Mouse (Mus musculus) myocyte (in vitro differentiated cells): ENCODE data around the gene Tlr5.

ENCODE experiments used
- MAX ChIP-seq: IDR thresholded peaks from one replicate; pipeline ENCODE4 v1.6.1; 2011; ENCODE audit warnings: low read depth, mild to moderate bottlenecking, control low read depth
- MYOD1 ChIP-seq, 3 experiments: IDR thresholded peaks; one replicate each; pipeline ENCODE4 v1.6.1; 2011; ENCODE audit warnings: control low read depth in 2 of 3, low read depth in 2 of 3, mild to moderate bottlenecking in 2 of 3, moderate library complexity in 1 of 3; ENCODE audit not compliant: insufficient read length in 2 of 3, control insufficient read depth in 1 of 3
- MYOG ChIP-seq, 3 experiments: IDR thresholded peaks; one replicate each; pipeline ENCODE4 v1.6.1; 2011; ENCODE audit warnings: control low read depth in 2 of 3, low read depth in 2 of 3, mild to moderate bottlenecking in 2 of 3; ENCODE audit not compliant: insufficient read length in 2 of 3, control insufficient read depth in 1 of 3, insufficient read depth in 1 of 3
- POLR2A ChIP-seq: IDR thresholded peaks from one replicate; pipeline ENCODE4 v1.6.1; 2011; ENCODE audit warnings: low read depth, mild to moderate bottlenecking, control low read depth, moderate library complexity; ENCODE audit not compliant: insufficient read length
- POLR2AphosphoS2 ChIP-seq: IDR thresholded peaks from one replicate; pipeline ENCODE4 v1.6.1; 2011; ENCODE audit warnings: low read depth, control low read depth; ENCODE audit not compliant: insufficient read length
- REST ChIP-seq: IDR thresholded peaks from one replicate; pipeline ENCODE4 v1.6.1; 2011; ENCODE audit warnings: mild to moderate bottlenecking, control low read depth, moderate library complexity; ENCODE audit not compliant: insufficient read depth, insufficient read length
- SRF ChIP-seq: IDR thresholded peaks from one replicate; pipeline ENCODE4 v1.6.1; 2011; ENCODE audit warnings: low read depth; ENCODE audit not compliant: control insufficient read depth, insufficient read length

GRCm38 (mm10) chr1:182912591-182912990, 42.0 kb upstream of the Tlr5 start:
- no peak for TF ChIP-seq MAX
- TF ChIP-seq MYOD1 (IDR thresholded peaks at IDR 0.05; ENCODE audit: control insufficient read depth in 1 of 3, insufficient read length in 2 of 3, low read depth in 2 of 3): no peak
- no peak for TF ChIP-seq POLR2AphosphoS2
- TF ChIP-seq POLR2A: no peak
- no peak for TF ChIP-seq SRF
- TF ChIP-seq REST: no peak
- no peak for TF ChIP-seq MYOG (IDR thresholded peaks at IDR 0.05; ENCODE audit: control insufficient read depth in 1 of 3, insufficient read depth in 1 of 3, insufficient read length in 2 of 3, low read depth in 2 of 3)
